Mouse (Mus musculus) thymus, postnatal 0 days (tissue): Measurements from ENCODE around the gene Calhm6. TPM values are rescaled to one million over a fixed set of nuclear protein-coding genes. Genes with fewer than 3 reads are reported as not detected.

Experiments used
- DNase-seq: peaks from one replicate; pipeline ENCODE4 v3.0.0-alpha.2; 2015; ENCODE audit warnings: low spot score
- polyA plus RNA-seq: library from polyadenylated mRNA; unstranded; fragments of >200 nt; fragmentation: Nextera tagmentation; extraction: Ambion mirVana; gene quantifications from 2 replicates; pipeline ENCODE4 v1.2.1, GENCODE M21; 2015

Gene Calhm6
- polyA plus RNA-seq = 9.2 and 9.8 TPM in 2 replicates

GRCm38 (mm10) chr10:34127392-34128378, at the start of gene Calhm6:
TSS of gene Calhm6 (minus strand) at chr10:34127984.
- peak; percentile 57 for DNase-seq

GRCm38 (mm10) chr10:34175870-34176606, 48.3 kb upstream of the Calhm6 start:
- DNase-seq = peak; percentile 23

- peak; percentile 15 for DNase-seq
Observed at GRCm38 (mm10) chr10:34172663-34173282, 45.0 kb upstream of the Calhm6 start.

GRCm38 (mm10) chr10:34171660-34172059, 43.9 kb upstream of the Calhm6 start:
- peak; percentile 6 for DNase-seq

GRCm38 (mm10) chr10:34171191-34171590, 43.4 kb upstream of the Calhm6 start:
- peak; percentile 78 for DNase-seq

GRCm38 (mm10) chr10:34166971-34167370, 39.2 kb upstream of the Calhm6 start:
- no peak for DNase-seq

- DNase-seq = no peak
Observed at GRCm38 (mm10) chr10:34155796-34156554, 28.2 kb upstream of the Calhm6 start.

GRCm38 (mm10) chr10:34151827-34152226, 24.0 kb upstream of the Calhm6 start:
- DNase-seq = no peak

GRCm38 (mm10) chr10:34150454-34150853, 22.7 kb upstream of the Calhm6 start:
- no peak for DNase-seq

- DNase-seq = no peak
Observed at GRCm38 (mm10) chr10:34149772-34150171, 22.0 kb upstream of the Calhm6 start.

GRCm38 (mm10) chr10:34141693-34142092, 13.9 kb upstream of the Calhm6 start:
- DNase-seq = no peak

GRCm38 (mm10) chr10:34139768-34140167, 12.0 kb upstream of the Calhm6 start:
- no peak for DNase-seq

GRCm38 (mm10) chr10:34138027-34138426, 10.2 kb upstream of the Calhm6 start:
- no peak for DNase-seq

GRCm38 (mm10) chr10:34136432-34136831, 8.6 kb upstream of the Calhm6 start:
- no peak for DNase-seq

- DNase-seq = no peak
Observed at GRCm38 (mm10) chr10:34131356-34131755, 3.6 kb upstream of the Calhm6 start.

- no peak for DNase-seq
Observed at GRCm38 (mm10) chr10:34128391-34128790, 607 bp upstream of the Calhm6 start.

- DNase-seq = no peak
Observed at GRCm38 (mm10) chr10:34118421-34118820, 9.4 kb downstream of the Calhm6 start.

- no peak for DNase-seq
Observed at GRCm38 (mm10) chr10:34117770-34118169, 10.0 kb downstream of the Calhm6 start.

GRCm38 (mm10) chr10:34117131-34117530, 10.7 kb downstream of the Calhm6 start:
- DNase-seq = no peak

GRCm38 (mm10) chr10:34111964-34112738, 15.6 kb downstream of the Calhm6 start:
- DNase-seq = no peak
